Mouse (Mus musculus) ES-E14 (cell line): ENCODE data around the gene Krt2. TPM values are rescaled to one million over a fixed set of nuclear protein-coding genes. Genes with fewer than 3 reads are reported as not detected.

Experiments used
- DNase-seq: peaks from one replicate; pipeline ENCODE4 v3.0.0-alpha.2; 2013; ENCODE audit warnings: low read depth, low spot score
- H3K27ac ChIP-seq: 2 replicates; pipeline ENCODE4 v1.5.1; 2012; ENCODE audit warnings: low read depth, mild to moderate bottlenecking, low read length, moderate library complexity, mixed read lengths; ENCODE audit not compliant: poor library complexity, insufficient read depth, severe bottlenecking
- H3K36me3 ChIP-seq: 2 replicates; pipeline ENCODE4 v1.6.1; 2012; ENCODE audit warnings: mild to moderate bottlenecking, low read length, moderate library complexity, mixed read lengths; ENCODE audit not compliant: control insufficient read depth, poor library complexity, insufficient read depth, severe bottlenecking
- H3K4me1 ChIP-seq, 2 experiments: fragments of 150-350 bp in 1 of 2; sonication (generic) in 1 of 2; 2 replicates each; pipeline ENCODE4 v1.6.1; 2012; ENCODE audit warnings: low read length in 2 of 2, mild to moderate bottlenecking in 1 of 2, mixed read lengths in 1 of 2; ENCODE audit not compliant: control insufficient read depth in 2 of 2, insufficient read depth in 2 of 2, poor library complexity in 1 of 2
- H3K4me3 ChIP-seq, 2 experiments: fragments of 150-350 bp in 1 of 2; sonication (generic) in 1 of 2; 2 replicates each; pipeline ENCODE4 v1.5.1; 2012; ENCODE audit warnings: low read length in 2 of 2, low read depth in 1 of 2, mild to moderate bottlenecking in 1 of 2, mixed read lengths in 1 of 2; ENCODE audit not compliant: insufficient read depth in 1 of 2, poor library complexity in 1 of 2, severe bottlenecking in 1 of 2
- H3K9ac ChIP-seq: 2 replicates; pipeline ENCODE4 v1.6.1; 2012; ENCODE audit warnings: low read depth, mild to moderate bottlenecking, low read length, mixed read lengths; ENCODE audit not compliant: poor library complexity, insufficient read depth, severe bottlenecking
- H3K9me3 ChIP-seq: fragments of 150-350 bp; sonication (generic); 2 replicates; pipeline ENCODE4 v1.6.1; 2012; ENCODE audit warnings: low read depth, mild to moderate bottlenecking, low read length; ENCODE audit not compliant: control insufficient read depth, insufficient read depth
- CHD2 ChIP-seq: IDR thresholded peaks from 2 replicates; pipeline ENCODE4 v1.6.1; 2014; ENCODE audit warnings: mild to moderate bottlenecking, low read depth, low read length, inconsistent platforms
- HCFC1 ChIP-seq: IDR thresholded peaks from 2 replicates; pipeline ENCODE4 v1.6.1; 2012; ENCODE audit warnings: low read length, inconsistent platforms, borderline replicate concordance; ENCODE audit not compliant: insufficient read depth
- MAFK ChIP-seq: IDR thresholded peaks from 2 replicates; pipeline ENCODE4 v1.6.1; 2014; ENCODE audit warnings: mild to moderate bottlenecking, low read depth, low read length, inconsistent platforms; ENCODE audit not compliant: insufficient read depth
- ZC3H11A ChIP-seq: IDR thresholded peaks from 2 replicates; pipeline ENCODE4 v1.6.1; 2012; ENCODE audit warnings: low read depth, mild to moderate bottlenecking, inconsistent platforms, low read length, borderline replicate concordance
- ZNF384 ChIP-seq: IDR thresholded peaks from 2 replicates; pipeline ENCODE4 v1.6.1; 2012; ENCODE audit warnings: low read depth, low read length, inconsistent platforms
- in situ Hi-C, 2 experiments: fragments of 600-800 bp; cut with MboI; formaldehyde crosslinking; loops; one replicate each; pipeline ENCODE4 v1.15.1; 2025; ENCODE audit warnings: low sequenced_read_pairs in 2 of 2, inconsistent platforms in 1 of 2; ENCODE audit not compliant: unreplicated experiment in 2 of 2
- total RNA-seq: library from RNA; depleted of rRNA; stranded (reverse); fragments of 300-350 nt; gene quantifications from 2 replicates; pipeline ENCODE4 v1.2.3, GENCODE M21; 2012

Krt2 gene
- total RNA-seq, 1 experiment: not detected

GRCm38 (mm10) chr15:101833131-101833530, 15.2 kb upstream of the Krt2 start:
- no peak overlapping the region for H3K9ac ChIP-seq
- in situ Hi-C loops: no loop called here
- no peak overlapping the region for H3K27ac ChIP-seq
- no peak for TF ChIP-seq CHD2
- no peak for TF ChIP-seq ZNF384
- no peak for TF ChIP-seq MAFK
- TF ChIP-seq HCFC1: no peak
- TF ChIP-seq ZC3H11A: no peak
- H3K4me1 ChIP-seq: peaks cover 0 to 2% of the 10 kb centered on the region in 2 experiments; a peak in 1 of 4 replicates
- no peaks in the 10 kb centered on the region for H3K9me3 ChIP-seq
- H3K36me3 ChIP-seq: no peaks in the 10 kb centered on the region
- DNase-seq: no peak
- no peak overlapping the region for H3K4me3 ChIP-seq

DNA sequence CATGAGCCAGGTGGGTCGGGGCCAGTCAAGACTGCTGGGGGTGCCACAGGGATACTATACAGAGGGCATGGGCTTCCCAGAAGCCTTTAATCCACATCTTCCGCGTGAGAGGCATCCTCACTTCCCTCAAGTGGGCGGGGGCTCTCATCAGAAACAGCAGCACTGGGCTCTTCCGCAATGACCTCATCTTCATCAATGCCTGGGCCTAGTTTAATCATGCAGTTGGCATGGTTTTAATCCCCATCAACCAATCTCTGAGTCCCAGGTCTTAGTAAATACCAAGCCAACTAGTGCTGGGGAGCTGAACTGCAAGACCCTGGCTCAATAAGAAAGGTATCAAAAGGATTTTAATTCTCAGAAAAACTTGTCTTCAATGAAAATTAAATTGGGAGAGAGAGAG, 11.5 kb upstream of the Krt2 start:
- no peak overlapping the region for H3K9ac ChIP-seq
- H3K27ac ChIP-seq: no peak overlapping the region
- H3K4me3 ChIP-seq: no peak overlapping the region
- in situ Hi-C loops: no loop called here
- TF ChIP-seq HCFC1 (no peak), ZNF384 (no peak), MAFK (no peak), CHD2 (no peak), ZC3H11A (no peak)
- H3K9me3 ChIP-seq: no peaks in the 10 kb centered on the region
- no peaks in the 10 kb centered on the region for H3K36me3 ChIP-seq
- DNase-seq: no peak
- no peaks in the 10 kb centered on the region; a peak in 1 of 4 replicates for H3K4me1 ChIP-seq

DNA sequence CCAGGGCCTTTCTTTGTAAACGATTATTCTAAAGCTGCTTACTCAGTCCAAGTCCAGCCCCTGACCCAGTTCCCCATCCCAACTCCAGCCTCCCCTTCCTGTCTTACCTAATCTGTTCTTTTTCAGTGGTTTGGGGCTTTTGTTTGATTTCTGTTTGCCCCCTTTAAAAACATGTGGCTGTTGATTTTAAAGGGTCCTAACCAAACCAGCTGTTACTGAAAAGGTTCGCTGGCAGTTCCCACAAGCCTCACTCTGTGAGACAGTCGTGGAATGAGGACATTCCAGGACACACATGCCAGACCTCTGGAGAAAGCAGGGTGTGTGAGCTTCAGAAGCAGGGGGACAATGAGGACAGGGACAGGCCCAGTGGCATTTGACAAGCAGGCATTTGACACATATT, 3.8 kb upstream of the Krt2 start:
- no peak for TF ChIP-seq ZNF384
- no peak for TF ChIP-seq HCFC1
- TF ChIP-seq CHD2: no peak
- no peak for TF ChIP-seq ZC3H11A
- TF ChIP-seq MAFK: no peak
- Histone ChIP-seq H3K4me1 (no peaks in the 10 kb centered on the region), H3K4me3 (no peak overlapping the region), H3K27ac (no peak overlapping the region), H3K9me3 (no peaks in the 10 kb centered on the region), H3K36me3 (no peaks in the 10 kb centered on the region), H3K9ac (no peak overlapping the region)
- no peak for DNase-seq
- in situ Hi-C loops: no loop called here

GRCm38 (mm10) chr15:101803052-101803822, 14.7 kb downstream of the Krt2 start:
- Histone ChIP-seq H3K27ac (no peak overlapping the region), H3K36me3 (no peaks in the 10 kb centered on the region), H3K9ac (no peak overlapping the region), H3K4me3 (no peak overlapping the region), H3K4me1 (no peaks in the 10 kb centered on the region), H3K9me3 (no peaks in the 10 kb centered on the region)
- no peak for DNase-seq
- in situ Hi-C loops: no loop called here
- no peak for TF ChIP-seq MAFK
- no peak for TF ChIP-seq ZC3H11A
- no peak for TF ChIP-seq ZNF384

GRCm38 (mm10) chr15:101802296-101802835, 15.6 kb downstream of the Krt2 start, which contains the start of gene Krt73:
Krt73 (minus strand) TSS chr15:101802346.
- TF ChIP-seq ZC3H11A (no peak), HCFC1 (no peak), MAFK (no peak), CHD2 (no peak), ZNF384 (no peak)
- Histone ChIP-seq H3K4me1 (no peaks in the 10 kb centered on the region), H3K36me3 (no peaks in the 10 kb centered on the region), H3K9ac (no peak within 1 kb of the TSS), H3K9me3 (no peaks in the 10 kb centered on the region), H3K4me3 (no peak within 1 kb of the TSS), H3K27ac (no peak within 1 kb of the TSS)
- in situ Hi-C loops: no loop called here
- DNase-seq: no peak
